In genomic region chr19:4213524-4213974, GRCm38 (mm10) we compare ENCODE assay signal across 8 mouse cellular contexts. TPM values are rescaled to one million over a fixed set of nuclear protein-coding genes. Genes with fewer than 3 reads are reported as not detected.
A peak's percentile ranks its signal among the peaks of the same experiment; 100 is the strongest.
DNase-seq lines count a peak whose midpoint lies in the region; ATAC-seq and TF ChIP-seq lines count a peak whose summit lies in the region.

No protein-coding gene starts in this region.

- peak overlapping the region; percentile 77; the same call in 1 of the 2 replicates for H3K9ac ChIP-seq in forebrain, embryonic 11.5 days (ENCODE audit: low read length)
- H3K9ac ChIP-seq in forebrain, postnatal 0 days = no peak overlapping the region
- no peak overlapping the region for H3K9ac ChIP-seq in heart, postnatal 0 days (replicated peaks; ENCODE audit: low read depth, low read length)
- H3K9ac ChIP-seq in limb, embryonic 13.5 days = peak overlapping the region; percentile 99

- no peak for TF ChIP-seq POLR2A in small intestine, adult 2 months (IDR thresholded peaks at IDR 0.05; ENCODE audit: low read depth, low read length)

- TF ChIP-seq CTCF in forebrain, postnatal 0 days (IDR thresholded peaks at IDR 0.05; ENCODE audit: low read depth) = no peak
- no peak for TF ChIP-seq CTCF in heart, postnatal 0 days (IDR thresholded peaks at IDR 0.05; ENCODE audit: low read depth)
- TF ChIP-seq CTCF in small intestine, adult 2 months (IDR thresholded peaks at IDR 0.05; ENCODE audit: extremely low read depth, insufficient read length, insufficient replicate concordance, low read depth, low read length) = no peak

- no peak overlapping the region for H3K4me3 ChIP-seq in forebrain, embryonic 11.5 days (ENCODE audit: low read depth, low read length)
- H3K4me3 ChIP-seq in forebrain, postnatal 0 days (ENCODE audit: low read depth, low read length) = no peak overlapping the region
- peak overlapping the region; percentile 61 for H3K4me3 ChIP-seq in heart, postnatal 0 days (ENCODE audit: low read depth, low read length)
- peak overlapping the region; percentile 92 for H3K4me3 ChIP-seq in limb, embryonic 13.5 days
- peak overlapping the region; percentile 74; the same call in 1 of the 2 replicates for H3K4me3 ChIP-seq in small intestine, adult 2 months (ENCODE audit: low read depth, low read length)

- intact Hi-C loops in gastrocnemius, postnatal 14 days (cut with DNase I; ENCODE audit: low total_unique reads) = no loop called here

- H3K27ac ChIP-seq in forebrain, embryonic 11.5 days (ENCODE audit: low read depth, low read length) = no peak overlapping the region
- H3K27ac ChIP-seq in forebrain, postnatal 0 days (ENCODE audit: low read depth, low read length) = no peak overlapping the region
- no peak overlapping the region; the same call in 1 of the 2 replicates for H3K27ac ChIP-seq in heart, postnatal 0 days (ENCODE audit: low read depth)
- H3K27ac ChIP-seq in limb, embryonic 13.5 days = peak overlapping the region; percentile 93
- H3K27ac ChIP-seq in small intestine, adult 2 months (ENCODE audit: insufficient read depth, low read depth, low read length) = no peak overlapping the region

- no peaks in the 10 kb centered on the region for H3K9me3 ChIP-seq in forebrain, embryonic 11.5 days (ENCODE audit: control insufficient read depth, low read length)
- H3K9me3 ChIP-seq in forebrain, postnatal 0 days (ENCODE audit: low read length) = no peaks in the 10 kb centered on the region
- no peaks in the 10 kb centered on the region for H3K9me3 ChIP-seq in heart, postnatal 0 days (replicated peaks; ENCODE audit: control insufficient read depth, low read length)
- no peaks in the 10 kb centered on the region for H3K9me3 ChIP-seq in limb, embryonic 13.5 days

- H3K36me3 ChIP-seq in forebrain, embryonic 11.5 days (ENCODE audit: control insufficient read depth, insufficient read depth, low read length) = no peaks in the 10 kb centered on the region
- H3K36me3 ChIP-seq in forebrain, postnatal 0 days (ENCODE audit: insufficient read depth) = no peaks in the 10 kb centered on the region
- no peaks in the 10 kb centered on the region for H3K36me3 ChIP-seq in heart, postnatal 0 days (replicated peaks; ENCODE audit: control insufficient read depth, insufficient read depth, low read length)
- no peaks in the 10 kb centered on the region for H3K36me3 ChIP-seq in limb, embryonic 13.5 days
- H3K36me3 ChIP-seq in small intestine, adult 2 months (ENCODE audit: control insufficient read depth, insufficient read depth, low read length) = no peaks in the 10 kb centered on the region

- TF ChIP-seq EP300 in heart, postnatal 0 days (IDR thresholded peaks at IDR 0.05; ENCODE audit: low read depth) = no peak

- H3K4me2 ChIP-seq in forebrain, embryonic 11.5 days (ENCODE audit: low read depth, low read length, severe bottlenecking) = peak overlapping the region; percentile 99
- no peak overlapping the region for H3K4me2 ChIP-seq in forebrain, postnatal 0 days (ENCODE audit: low read depth)
- peak overlapping the region; percentile 87 for H3K4me2 ChIP-seq in heart, postnatal 0 days (ENCODE audit: low read depth, low read length)
- H3K4me2 ChIP-seq in limb, embryonic 13.5 days (replicated peaks) = peak overlapping the region; percentile 88

- no peak for DNase-seq in forebrain, embryonic 11.5 days (ENCODE audit: low spot score)
- no peak for DNase-seq in forebrain, postnatal 0 days
- DNase-seq in MN1 (ENCODE audit: low spot score) = peak; percentile 49
- no peak for DNase-seq in heart, postnatal 0 days (ENCODE audit: low spot score)
- DNase-seq in gastrocnemius, postnatal 14 days = no peak
- DNase-seq in layer of hippocampus, adult 11-12 months (ENCODE audit: low spot score) = no peak

- no peak for ATAC-seq in forebrain, embryonic 11.5 days (replicated peaks; ENCODE audit: low FRiP score)
- ATAC-seq in forebrain, postnatal 0 days = no peak
- ATAC-seq in heart, postnatal 0 days (ENCODE audit: insufficient read depth, low read depth) = no peak
- ATAC-seq in limb, embryonic 13.5 days (ENCODE audit: low FRiP score, low read depth) = no peak

- WGBS in forebrain, embryonic 11.5 days = 4% methylated on average over 9 of the region's 9 CpGs
- 11% methylated on average over 9 of the region's 9 CpGs for WGBS in forebrain, postnatal 0 days
- WGBS in heart, postnatal 0 days = 15% methylated on average over 9 of the region's 9 CpGs
- WGBS in limb, embryonic 13.5 days = 15% methylated on average over 9 of the region's 9 CpGs
- WGBS in small intestine, adult 2 months = 15% methylated on average over 9 of the region's 9 CpGs

- peaks cover 32% of the 10 kb centered on the region for H3K27me3 ChIP-seq in forebrain, embryonic 11.5 days (ENCODE audit: control insufficient read depth, insufficient read depth, low read length)
- peaks cover 25% of the 10 kb centered on the region for H3K27me3 ChIP-seq in forebrain, postnatal 0 days (ENCODE audit: insufficient read depth, low read length)
- H3K27me3 ChIP-seq in heart, postnatal 0 days (ENCODE audit: control insufficient read depth, insufficient read depth, low read length) = peaks cover 42% of the 10 kb centered on the region
- peaks cover 6% of the 10 kb centered on the region; the same call in 1 of the 2 replicates for H3K27me3 ChIP-seq in limb, embryonic 13.5 days
- peaks cover 21% of the 10 kb centered on the region for H3K27me3 ChIP-seq in small intestine, adult 2 months (ENCODE audit: control insufficient read depth, insufficient read depth, low read length)

- peaks cover 25% of the 10 kb centered on the region for H3K4me1 ChIP-seq in forebrain, embryonic 11.5 days (replicated peaks; ENCODE audit: control insufficient read depth, insufficient read depth, low read length)
- H3K4me1 ChIP-seq in forebrain, postnatal 0 days (ENCODE audit: insufficient read depth) = no peaks in the 10 kb centered on the region
- H3K4me1 ChIP-seq in heart, postnatal 0 days (ENCODE audit: control insufficient read depth, insufficient read depth) = peaks cover 16% of the 10 kb centered on the region
- H3K4me1 ChIP-seq in limb, embryonic 13.5 days = peaks cover 60% of the 10 kb centered on the region
- H3K4me1 ChIP-seq in small intestine, adult 2 months (ENCODE audit: control insufficient read depth, insufficient read depth, insufficient read length, low read length) = peaks cover 9% of the 10 kb centered on the region

RNA-seq across cellular contexts. Expression of gene Clcf1, which starts 0.5 kb away (rescaled TPM):
- polyA plus RNA-seq in forebrain, embryonic 11.5 days (2014; fragmentation: Nextera tagmentation; extraction: Ambion mirVana) = 1.0 and 1.8 TPM in 2 replicates
- total RNA-seq in forebrain, postnatal 0 days (2014; rRNA removed) = 0.38 and 1.2 TPM in 2 replicates
- 0.29 and 0.41 TPM in 2 replicates for polyA plus RNA-seq in forebrain, postnatal 0 days (2015; fragmentation: Nextera tagmentation; extraction: Ambion mirVana)
- 3.4 and 14.7 TPM in 2 replicates for total RNA-seq in heart, postnatal 0 days (2014; rRNA removed; ENCODE audit: low replicate concordance)
- polyA plus RNA-seq in heart, postnatal 0 days (2015; fragmentation: Nextera tagmentation; extraction: Ambion mirVana) = 0.67 and 0.91 TPM in 2 replicates
- 9.0 and 10.0 TPM in 2 replicates for polyA plus RNA-seq in limb, embryonic 13.5 days (2015; fragmentation: Nextera tagmentation; extraction: Ambion mirVana)
- 10.1 and 12.4 TPM in 2 replicates for polyA plus RNA-seq in small intestine, adult 2 months (2012; rRNA removed)
- total RNA-seq in gastrocnemius, postnatal 14 days (2021) = 1 to 10 TPM in 1 of 2 experiments, under 1 TPM in 1; 0.58 to 1.2 TPM

RNA-seq across cellular contexts. Expression of gene AC109138.7, which starts 0.6 kb away (rescaled TPM):
- polyA plus RNA-seq in forebrain, embryonic 11.5 days (2014; fragmentation: Nextera tagmentation; extraction: Ambion mirVana) = not detected in 2 replicates
- not detected in 2 replicates for total RNA-seq in forebrain, postnatal 0 days (2014; rRNA removed)
- polyA plus RNA-seq in forebrain, postnatal 0 days (2015; fragmentation: Nextera tagmentation; extraction: Ambion mirVana) = not detected in 2 replicates
- total RNA-seq in heart, postnatal 0 days (2014; rRNA removed; ENCODE audit: low replicate concordance) = not detected in 2 replicates
- polyA plus RNA-seq in heart, postnatal 0 days (2015; fragmentation: Nextera tagmentation; extraction: Ambion mirVana) = not detected in 2 replicates
- polyA plus RNA-seq in limb, embryonic 13.5 days (2015; fragmentation: Nextera tagmentation; extraction: Ambion mirVana) = not detected in 2 replicates
- not detected in 2 replicates for polyA plus RNA-seq in small intestine, adult 2 months (2012; rRNA removed)
- total RNA-seq in gastrocnemius, postnatal 14 days (2021) = not detected

RNA-seq across cellular contexts. Expression of gene Rad9a, which starts 12.1 kb away (rescaled TPM):
- 49.9 and 52.6 TPM in 2 replicates for polyA plus RNA-seq in forebrain, embryonic 11.5 days (2014; fragmentation: Nextera tagmentation; extraction: Ambion mirVana)
- 11.8 and 16.4 TPM in 2 replicates for total RNA-seq in forebrain, postnatal 0 days (2014; rRNA removed)
- polyA plus RNA-seq in forebrain, postnatal 0 days (2015; fragmentation: Nextera tagmentation; extraction: Ambion mirVana) = 15.9 and 16.5 TPM in 2 replicates
- total RNA-seq in heart, postnatal 0 days (2014; rRNA removed; ENCODE audit: low replicate concordance) = 9.5 and 12.3 TPM in 2 replicates
- polyA plus RNA-seq in heart, postnatal 0 days (2015; fragmentation: Nextera tagmentation; extraction: Ambion mirVana) = 9.5 and 9.7 TPM in 2 replicates
- polyA plus RNA-seq in limb, embryonic 13.5 days (2015; fragmentation: Nextera tagmentation; extraction: Ambion mirVana) = 36.2 and 38.1 TPM in 2 replicates
- polyA plus RNA-seq in small intestine, adult 2 months (2012; rRNA removed) = 8.2 and 12.2 TPM in 2 replicates
- 1 to 10 TPM; 3.1 to 3.4 TPM for total RNA-seq in gastrocnemius, postnatal 14 days (2021)

RNA-seq across cellular contexts. Expression of gene Pold4, which starts 18.1 kb away (rescaled TPM):
- polyA plus RNA-seq in forebrain, embryonic 11.5 days (2014; fragmentation: Nextera tagmentation; extraction: Ambion mirVana) = 8.0 and 8.8 TPM in 2 replicates
- 18.8 and 21.2 TPM in 2 replicates for total RNA-seq in forebrain, postnatal 0 days (2014; rRNA removed)
- polyA plus RNA-seq in forebrain, postnatal 0 days (2015; fragmentation: Nextera tagmentation; extraction: Ambion mirVana) = 21.8 and 23.4 TPM in 2 replicates
- total RNA-seq in heart, postnatal 0 days (2014; rRNA removed; ENCODE audit: low replicate concordance) = 18.6 and 30.8 TPM in 2 replicates
- 23.0 and 27.9 TPM in 2 replicates for polyA plus RNA-seq in heart, postnatal 0 days (2015; fragmentation: Nextera tagmentation; extraction: Ambion mirVana)
- 17.6 and 21.4 TPM in 2 replicates for polyA plus RNA-seq in limb, embryonic 13.5 days (2015; fragmentation: Nextera tagmentation; extraction: Ambion mirVana)
- polyA plus RNA-seq in small intestine, adult 2 months (2012; rRNA removed) = 46.4 and 118 TPM in 2 replicates
- total RNA-seq in gastrocnemius, postnatal 14 days (2021) = 10 to 100 TPM; 21.4 to 22.7 TPM

RNA-seq across cellular contexts. Expression of gene Ppp1ca, which starts 21.7 kb away (rescaled TPM):
- polyA plus RNA-seq in forebrain, embryonic 11.5 days (2014; fragmentation: Nextera tagmentation; extraction: Ambion mirVana) = 856 and 864 TPM in 2 replicates
- total RNA-seq in forebrain, postnatal 0 days (2014; rRNA removed) = 480 and 509 TPM in 2 replicates
- 551 and 589 TPM in 2 replicates for polyA plus RNA-seq in forebrain, postnatal 0 days (2015; fragmentation: Nextera tagmentation; extraction: Ambion mirVana)
- total RNA-seq in heart, postnatal 0 days (2014; rRNA removed; ENCODE audit: low replicate concordance) = 808 and 961 TPM in 2 replicates
- 738 and 763 TPM in 2 replicates for polyA plus RNA-seq in heart, postnatal 0 days (2015; fragmentation: Nextera tagmentation; extraction: Ambion mirVana)
- polyA plus RNA-seq in limb, embryonic 13.5 days (2015; fragmentation: Nextera tagmentation; extraction: Ambion mirVana) = 817 and 858 TPM in 2 replicates
- polyA plus RNA-seq in small intestine, adult 2 months (2012; rRNA removed) = 142 and 258 TPM in 2 replicates
- 100 to 1,000 TPM; 266 to 269 TPM for total RNA-seq in gastrocnemius, postnatal 14 days (2021)

Comparison
In these comparisons a context has a peak if more than half of its experiments do, and no peak if none do; other contexts are left out.
1. H3K9ac ChIP-seq: peak in forebrain, embryonic 11.5 days (single experiment) and limb, embryonic 13.5 days (single experiment); none in forebrain, postnatal 0 days (single experiment) and heart, postnatal 0 days (single experiment).
2. H3K4me3 ChIP-seq: peak in heart, postnatal 0 days (single experiment), limb, embryonic 13.5 days (single experiment) and small intestine, adult 2 months (single experiment); none in forebrain, embryonic 11.5 days (single experiment) and forebrain, postnatal 0 days (single experiment).